Mouse (Mus musculus): ENCODE results near the gene Asb5. TPM values are rescaled to one million over a fixed set of nuclear protein-coding genes. Genes with fewer than 3 reads are reported as not detected.
A peak's percentile ranks its signal among the peaks of the same experiment; 100 is the strongest.

Gene Asb5
- polyA plus RNA-seq, 1 experiment from 2014 or later: 5.3 TPM

DNA sequence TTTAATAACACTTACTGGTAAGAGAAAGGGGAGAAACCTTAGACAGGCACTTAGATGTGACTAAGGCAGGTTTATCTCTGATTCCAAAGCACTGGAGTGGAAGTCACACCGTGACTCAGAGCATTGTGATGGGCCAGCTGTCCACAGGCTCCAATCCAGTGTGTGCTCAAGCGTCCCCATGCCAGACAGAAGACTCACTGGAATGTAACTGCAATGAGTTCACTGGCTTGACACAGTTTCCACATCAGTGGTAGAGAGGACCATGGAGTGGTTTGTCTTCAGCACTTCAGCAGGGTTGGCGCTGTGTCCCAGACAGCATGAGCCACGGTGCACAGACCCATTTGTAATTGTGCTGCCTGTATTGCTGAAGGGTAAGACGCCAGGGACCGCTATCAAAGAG lies 19.0 kb downstream of the Asb5 start:
- no peak for ATAC-seq
- WGBS: 60% methylated on average over 6 of the region's 6 CpGs
- no peak overlapping the region for H3K27ac ChIP-seq
- H3K4me3 ChIP-seq (replicated peaks): no peak overlapping the region
- H3K9ac ChIP-seq (replicated peaks): no peak overlapping the region
- H3K9me3 ChIP-seq: no peaks in the 10 kb centered on the region
- H3K27me3 ChIP-seq: no peaks in the 10 kb centered on the region
- H3K36me3 ChIP-seq: no peaks in the 10 kb centered on the region
- no peaks in the 10 kb centered on the region for H3K4me1 ChIP-seq (replicated peaks)
- no peak overlapping the region for H3K4me2 ChIP-seq (replicated peaks)

DNA sequence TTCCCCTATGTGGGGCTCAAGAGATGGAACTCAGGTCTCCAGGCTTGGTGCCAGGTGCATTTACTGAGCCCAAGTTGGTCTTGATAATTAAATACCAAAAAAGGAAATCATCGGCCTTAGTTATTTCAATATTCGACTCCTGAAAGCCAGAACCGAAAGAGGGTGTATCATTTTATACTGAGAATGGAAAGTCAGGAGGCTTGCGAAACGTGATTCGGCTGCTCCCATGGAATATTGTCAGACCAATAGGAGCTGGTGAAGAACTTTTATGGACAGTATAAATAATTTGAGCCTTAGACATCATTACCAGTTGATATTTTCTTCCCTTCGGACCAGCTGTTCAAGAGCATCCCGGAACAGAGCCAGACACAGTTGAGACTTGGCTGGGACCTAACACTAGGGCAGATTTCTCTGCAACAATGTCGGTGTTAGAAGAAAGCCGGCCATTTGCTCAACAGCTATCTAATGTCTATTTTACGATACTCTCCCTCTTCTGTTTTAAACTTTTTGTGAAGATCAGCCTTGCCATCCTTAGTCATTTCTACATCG lies 20.7 kb downstream of the Asb5 start:
- Histone ChIP-seq H3K9me3 (no peaks in the 10 kb centered on the region), H3K27ac (no peak overlapping the region), H3K4me1 (replicated peaks) (no peaks in the 10 kb centered on the region), H3K4me3 (replicated peaks) (no peak overlapping the region), H3K9ac (replicated peaks) (no peak overlapping the region), H3K4me2 (replicated peaks) (no peak overlapping the region), H3K36me3 (no peaks in the 10 kb centered on the region), H3K27me3 (no peaks in the 10 kb centered on the region)
- 95% methylated on average over 12 of the region's 12 CpGs for WGBS
- no peak for ATAC-seq

DNA sequence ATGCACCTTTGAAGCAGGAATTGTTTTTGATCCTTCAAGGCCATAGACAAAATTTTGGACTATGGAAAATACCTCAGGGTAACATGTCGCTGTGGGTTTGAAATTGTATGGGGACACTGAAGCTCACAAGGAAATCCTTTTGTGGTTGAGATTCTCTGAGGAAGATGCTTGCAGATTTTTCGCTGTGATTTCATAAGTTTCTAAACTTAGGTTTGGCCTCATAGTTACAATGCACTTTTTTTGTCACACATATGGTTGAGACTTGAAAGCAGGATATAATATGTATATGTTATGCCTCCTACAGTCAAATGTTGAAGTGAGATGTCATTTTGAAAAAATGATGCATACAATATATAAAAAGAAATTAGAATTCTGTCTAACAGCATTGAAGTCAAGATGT lies 25.5 kb downstream of the Asb5 start:
- no peak overlapping the region for H3K27ac ChIP-seq
- H3K36me3 ChIP-seq: no peaks in the 10 kb centered on the region
- H3K4me1 ChIP-seq (replicated peaks): no peaks in the 10 kb centered on the region
- H3K4me2 ChIP-seq (replicated peaks): no peak overlapping the region
- H3K4me3 ChIP-seq (replicated peaks): no peak overlapping the region
- no peak for ATAC-seq
- H3K9me3 ChIP-seq: no peaks in the 10 kb centered on the region
- no peak overlapping the region for H3K9ac ChIP-seq (replicated peaks)
- WGBS: 84% methylated on average over 2 of the region's 2 CpGs
- no peaks in the 10 kb centered on the region for H3K27me3 ChIP-seq

DNA sequence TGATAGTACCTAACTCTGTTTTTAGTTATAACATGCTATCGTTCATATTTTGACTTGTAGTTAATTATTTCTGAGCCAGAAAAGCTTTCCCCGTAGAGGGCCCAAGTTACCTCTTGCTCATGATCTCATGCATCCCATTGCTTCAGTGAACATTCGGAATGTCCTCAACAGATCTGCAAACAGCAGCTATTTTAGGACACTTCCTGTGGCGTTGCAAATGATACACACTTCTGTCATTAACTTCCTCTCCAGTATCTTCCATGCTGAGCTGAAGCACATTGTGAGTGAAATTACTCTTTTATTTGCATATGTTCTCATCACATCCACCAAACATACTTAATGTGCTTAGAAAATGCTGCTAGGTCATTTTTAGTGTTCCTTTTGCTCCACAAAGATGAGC lies 32.8 kb downstream of the Asb5 start:
- H3K27ac ChIP-seq: no peak overlapping the region
- no peaks in the 10 kb centered on the region for H3K27me3 ChIP-seq
- ATAC-seq: no peak
- no peak overlapping the region for H3K4me2 ChIP-seq (replicated peaks)
- no peak overlapping the region for H3K9ac ChIP-seq (replicated peaks)
- no peaks in the 10 kb centered on the region for H3K4me1 ChIP-seq (replicated peaks)
- H3K36me3 ChIP-seq: no peaks in the 10 kb centered on the region
- H3K4me3 ChIP-seq (replicated peaks): no peak overlapping the region
- no peaks in the 10 kb centered on the region for H3K9me3 ChIP-seq
- 88% methylated on average over 4 of the region's 4 CpGs for WGBS

DNA sequence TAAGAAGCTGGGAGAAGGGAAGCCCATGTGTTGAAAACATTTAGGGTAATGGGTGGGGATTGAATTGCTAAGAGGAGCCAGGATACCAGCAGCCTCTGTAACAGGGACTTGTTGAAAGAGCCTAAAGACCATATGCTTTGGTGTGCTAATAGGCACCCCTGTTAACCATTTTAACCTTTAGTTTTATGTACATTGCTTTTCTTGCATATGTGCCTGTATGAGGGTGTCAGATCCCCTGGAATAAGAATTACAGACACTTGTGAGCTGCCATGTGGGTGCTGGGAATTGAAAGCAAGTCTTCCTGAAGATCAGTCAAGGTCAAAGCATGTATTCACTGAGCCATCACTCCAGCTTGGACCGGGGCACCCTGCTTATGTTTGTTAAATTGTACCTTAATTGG lies 35.8 kb downstream of the Asb5 start:
- no peak for ATAC-seq
- Histone ChIP-seq H3K27ac (no peak overlapping the region), H3K27me3 (no peaks in the 10 kb centered on the region), H3K4me2 (replicated peaks) (no peak overlapping the region), H3K36me3 (no peaks in the 10 kb centered on the region), H3K4me3 (replicated peaks) (no peak overlapping the region), H3K4me1 (replicated peaks) (no peaks in the 10 kb centered on the region), H3K9ac (replicated peaks) (no peak overlapping the region), H3K9me3 (no peaks in the 10 kb centered on the region)
- 92% methylated on average over 1 of the region's 1 CpGs for WGBS

DNA sequence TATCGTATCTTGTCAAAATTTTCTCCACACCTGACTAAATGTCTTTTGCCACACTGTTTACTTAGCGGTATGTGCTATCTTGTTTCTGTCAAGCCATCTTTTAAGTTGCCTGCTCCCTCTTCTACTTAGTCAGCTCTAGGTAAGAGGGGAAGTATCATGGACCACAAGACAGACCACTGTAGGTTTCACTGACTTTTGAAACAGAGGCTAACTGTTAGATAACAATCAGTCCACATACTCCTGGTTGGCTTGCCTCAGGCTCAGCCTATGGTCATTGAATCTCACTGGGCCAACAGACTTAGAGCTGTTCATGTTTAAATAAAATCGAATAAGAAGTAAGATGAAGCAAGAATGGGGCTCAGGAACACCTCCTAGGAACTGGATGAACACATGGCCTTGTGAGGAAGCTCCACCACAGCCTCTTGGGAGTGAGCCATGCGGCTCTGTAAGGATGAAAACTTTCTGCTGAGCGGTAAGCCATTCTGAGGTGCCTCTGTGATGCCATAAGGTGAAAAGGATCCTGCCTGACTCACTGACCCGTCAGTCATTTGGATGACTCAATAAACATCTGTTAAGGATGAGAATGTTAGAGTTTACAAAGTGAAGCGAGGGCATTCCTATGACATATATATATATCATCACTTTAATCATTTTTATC lies 36.4 kb downstream of the Asb5 start:
- no peak for ATAC-seq
- no peak overlapping the region for H3K27ac ChIP-seq

DNA sequence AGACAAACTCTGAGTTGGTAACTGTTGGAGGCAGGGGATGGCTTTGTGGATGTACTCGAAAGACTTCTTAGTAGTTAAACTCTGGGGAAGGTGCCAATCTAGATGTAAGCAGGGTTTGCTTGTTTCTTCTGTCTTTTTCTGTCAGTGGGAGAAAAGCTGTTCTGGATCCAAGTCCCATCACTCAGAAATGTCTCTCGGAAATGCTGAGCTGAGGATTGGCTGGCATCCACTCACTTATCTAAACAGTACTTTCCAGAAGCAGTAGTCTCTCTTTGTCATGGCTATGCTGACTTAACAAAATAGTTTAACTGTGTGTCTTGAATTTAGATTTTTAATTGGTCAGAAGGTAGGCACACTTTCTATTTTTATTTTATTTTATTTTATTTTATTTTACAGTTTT lies 37.8 kb downstream of the Asb5 start:
- H3K27me3 ChIP-seq: no peaks in the 10 kb centered on the region
- no peak for ATAC-seq
- no peaks in the 10 kb centered on the region for H3K4me1 ChIP-seq (replicated peaks)
- H3K4me2 ChIP-seq (replicated peaks): no peak overlapping the region
- no peaks in the 10 kb centered on the region for H3K9me3 ChIP-seq
- no peak overlapping the region for H3K9ac ChIP-seq (replicated peaks)
- no peaks in the 10 kb centered on the region for H3K36me3 ChIP-seq
- H3K4me3 ChIP-seq (replicated peaks): no peak overlapping the region
- 80% methylated on average over 2 of the region's 2 CpGs for WGBS
- no peak overlapping the region for H3K27ac ChIP-seq

More for the DNA sequence above, 36.4 kb downstream of the Asb5 start:
- Histone ChIP-seq H3K4me2 (replicated peaks) (no peak overlapping the region), H3K36me3 (no peaks in the 10 kb centered on the region), H3K4me3 (replicated peaks) (no peak overlapping the region), H3K4me1 (replicated peaks) (no peaks in the 10 kb centered on the region), H3K9me3 (no peaks in the 10 kb centered on the region), H3K27me3 (no peaks in the 10 kb centered on the region), H3K9ac (replicated peaks) (no peak overlapping the region)
- 91% methylated on average over 7 of the region's 7 CpGs for WGBS

DNA sequence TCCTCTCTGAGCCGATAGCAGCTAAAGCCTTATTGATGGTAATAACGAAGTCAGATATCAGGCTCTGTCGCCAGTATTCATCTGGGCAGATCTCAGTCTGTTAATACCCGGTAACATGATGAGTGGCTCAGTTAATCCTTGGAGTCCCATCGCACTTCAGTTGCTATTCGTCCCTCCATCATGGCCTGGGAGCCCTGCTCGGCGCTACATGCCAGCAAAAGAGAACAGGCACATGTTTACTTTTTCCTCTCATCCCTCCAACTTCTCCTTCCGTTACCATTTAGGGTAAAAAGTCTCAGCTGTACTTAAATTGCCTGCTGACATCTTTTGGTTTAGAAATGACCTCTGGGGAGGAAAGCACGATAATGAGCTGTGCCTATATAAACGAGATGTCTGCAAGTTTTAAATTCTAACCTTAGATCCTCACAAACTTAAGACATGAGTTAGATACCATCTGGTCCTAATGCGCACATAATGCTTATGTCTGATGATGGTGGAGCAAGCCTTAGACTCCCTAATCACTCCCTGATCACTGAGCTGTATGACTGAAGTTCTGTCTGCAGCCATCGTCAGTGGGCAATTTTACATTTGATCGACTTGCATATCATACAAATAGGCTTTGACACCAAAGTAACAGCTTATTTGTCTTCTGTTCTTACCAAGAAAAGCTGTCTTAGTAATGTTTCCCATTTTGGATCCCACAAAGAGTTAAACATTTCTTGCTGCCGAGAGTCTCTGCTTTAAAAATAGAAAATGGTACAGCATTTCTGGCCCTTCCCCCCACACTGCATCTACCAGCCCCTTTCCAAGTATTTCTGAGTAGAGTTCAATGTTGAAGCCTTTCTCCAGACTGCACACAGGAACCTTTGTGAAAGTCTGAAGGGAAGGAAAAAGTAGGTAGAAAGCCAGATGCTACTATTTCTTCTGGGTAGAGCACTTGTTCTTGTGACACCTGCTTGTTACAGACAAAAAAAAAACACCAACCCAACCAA lies 41.5 kb downstream of the Asb5 start:
- H3K9me3 ChIP-seq: no peaks in the 10 kb centered on the region
- no peak overlapping the region for H3K27ac ChIP-seq
- H3K4me2 ChIP-seq (replicated peaks): no peak overlapping the region
- ATAC-seq: no peak
- no peak overlapping the region for H3K4me3 ChIP-seq (replicated peaks)
- H3K27me3 ChIP-seq: no peaks in the 10 kb centered on the region
- no peaks in the 10 kb centered on the region for H3K36me3 ChIP-seq
- 68% methylated on average over 15 of the region's 15 CpGs for WGBS
- no peaks in the 10 kb centered on the region for H3K4me1 ChIP-seq (replicated peaks)
- H3K9ac ChIP-seq (replicated peaks): no peak overlapping the region

DNA sequence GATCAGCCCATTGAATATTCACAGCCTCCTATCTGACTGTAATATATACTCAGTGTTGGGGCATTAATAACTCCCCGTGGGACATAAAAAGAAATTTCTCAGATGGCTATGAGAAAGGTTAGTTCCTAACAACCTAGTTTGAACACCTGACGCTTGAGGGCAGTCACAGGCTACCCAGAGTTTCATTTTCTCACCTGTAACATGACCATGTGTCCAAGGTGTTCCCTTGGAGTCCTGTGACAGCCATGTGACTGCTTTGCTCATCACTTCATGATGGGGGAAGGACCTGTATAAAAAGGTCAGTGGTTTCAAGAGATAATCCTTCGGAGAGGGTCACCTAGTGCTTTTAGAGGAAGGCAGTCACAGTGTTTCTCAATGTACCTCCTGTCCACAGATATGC lies 52.1 kb downstream of the Asb5 start:
- H3K9ac ChIP-seq (replicated peaks): no peak overlapping the region
- no peaks in the 10 kb centered on the region for H3K4me1 ChIP-seq (replicated peaks)
- no peaks in the 10 kb centered on the region for H3K27me3 ChIP-seq
- no peaks in the 10 kb centered on the region for H3K36me3 ChIP-seq
- no peaks in the 10 kb centered on the region for H3K9me3 ChIP-seq
- ATAC-seq: no peak
- 89% methylated on average over 3 of the region's 3 CpGs for WGBS
- H3K4me3 ChIP-seq (replicated peaks): no peak overlapping the region
- H3K27ac ChIP-seq: no peak overlapping the region
- H3K4me2 ChIP-seq (replicated peaks): no peak overlapping the region

DNA sequence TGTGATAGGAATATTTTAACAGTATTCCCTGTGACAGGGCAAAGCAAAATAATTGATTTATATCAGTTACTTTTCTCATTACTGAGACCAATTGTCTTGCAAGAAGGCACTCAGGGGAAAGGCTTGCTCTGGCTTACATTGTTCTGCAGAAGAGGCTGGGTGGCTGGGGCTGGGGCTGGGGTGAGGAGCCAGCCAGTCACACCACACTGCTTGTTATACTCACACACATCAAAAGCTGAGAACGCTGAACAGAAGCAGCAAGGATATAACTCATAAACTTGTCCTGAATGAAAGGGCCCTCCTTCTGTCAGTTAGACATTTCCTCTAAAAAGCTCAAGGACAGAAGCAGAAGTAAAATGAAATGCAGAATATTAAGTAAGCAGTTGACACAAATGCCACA lies 53.5 kb downstream of the Asb5 start:
- Histone ChIP-seq H3K27ac (no peak overlapping the region), H3K9ac (replicated peaks) (no peak overlapping the region), H3K4me1 (replicated peaks) (no peaks in the 10 kb centered on the region), H3K9me3 (no peaks in the 10 kb centered on the region), H3K36me3 (no peaks in the 10 kb centered on the region), H3K4me2 (replicated peaks) (no peak overlapping the region), H3K4me3 (replicated peaks) (no peak overlapping the region), H3K27me3 (no peaks in the 10 kb centered on the region)
- WGBS: 65% methylated on average over 1 of the region's 1 CpGs
- ATAC-seq: 0 out of 2 replicates have a peak, but pooled peaks have one; percentile 53

DNA sequence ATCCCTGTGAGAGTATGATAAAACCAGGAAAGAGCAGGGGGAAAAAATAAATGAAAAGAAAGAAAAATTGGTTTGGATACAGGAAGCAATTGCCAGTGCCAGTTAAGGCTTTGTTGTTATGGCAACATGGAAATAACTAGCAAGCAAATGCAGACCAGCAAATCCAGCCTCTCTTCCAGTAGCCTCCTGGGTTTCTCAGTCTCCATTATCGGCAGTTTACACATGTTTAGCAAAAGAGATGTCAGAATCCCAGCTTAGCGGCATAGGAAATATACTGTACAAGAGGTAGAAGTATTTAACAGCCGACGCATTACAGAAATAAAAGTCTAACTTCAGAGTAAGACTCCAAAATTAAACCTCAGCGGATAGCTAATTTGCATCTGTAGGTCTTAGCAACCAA lies 65.3 kb downstream of the Asb5 start:
- 65% methylated on average over 5 of the region's 5 CpGs for WGBS
- Histone ChIP-seq H3K4me2 (replicated peaks) (peak overlapping the region; percentile 19; the same call in 1 of the 2 replicates), H3K9ac (replicated peaks) (no peak overlapping the region), H3K4me3 (replicated peaks) (no peak overlapping the region), H3K4me1 (replicated peaks) (peaks cover 11% of the 10 kb centered on the region), H3K9me3 (no peaks in the 10 kb centered on the region), H3K27me3 (no peaks in the 10 kb centered on the region), H3K27ac (no peak overlapping the region), H3K36me3 (no peaks in the 10 kb centered on the region)
- ATAC-seq: peak; percentile 55; the same call in 1 of the 2 replicates

DNA sequence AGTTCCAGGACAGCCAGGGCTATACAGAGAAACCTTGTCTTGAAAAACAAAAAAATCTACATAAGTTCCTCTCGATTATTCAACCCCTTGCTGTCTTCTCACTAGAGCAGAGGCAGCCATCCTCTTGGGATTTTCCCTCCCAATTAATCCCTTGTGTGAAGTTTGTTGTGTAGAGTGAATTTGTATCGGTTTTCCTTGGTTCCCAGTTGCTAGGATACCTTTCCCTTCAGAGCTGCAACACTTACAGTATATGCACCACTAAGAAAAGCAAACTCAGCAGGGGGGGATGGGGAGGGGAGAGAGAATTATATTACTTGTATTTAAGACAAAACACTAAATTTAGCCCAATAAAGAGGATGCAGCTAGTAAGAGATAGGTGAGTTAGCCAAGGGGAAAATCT lies 66.7 kb downstream of the Asb5 start:
- H3K36me3 ChIP-seq: no peaks in the 10 kb centered on the region
- H3K27ac ChIP-seq: no peak overlapping the region
- 52% methylated on average over 2 of the region's 2 CpGs for WGBS
- H3K9me3 ChIP-seq: no peaks in the 10 kb centered on the region
- no peak for ATAC-seq
- no peak overlapping the region for H3K4me3 ChIP-seq (replicated peaks)
- H3K4me1 ChIP-seq (replicated peaks): peaks cover 19% of the 10 kb centered on the region
- no peak overlapping the region for H3K4me2 ChIP-seq (replicated peaks)
- no peak overlapping the region for H3K9ac ChIP-seq (replicated peaks)
- no peaks in the 10 kb centered on the region for H3K27me3 ChIP-seq
